ENCODE assay signal across 20 mouse cellular contexts in genomic region chr6:91218871-91219270, GRCm38 (mm10). TPM values are rescaled to one million over a fixed set of nuclear protein-coding genes. Genes with fewer than 3 reads are reported as not detected.
A peak's percentile ranks its signal among the peaks of the same experiment; 100 is the strongest.
DNase-seq lines count a peak whose midpoint lies in the region; ATAC-seq and TF ChIP-seq lines count a peak whose summit lies in the region.
"Had no signal": no experiment of that assay in that cellular context is flagged by ENCODE, and none has a peak within 500 bp of the region (broad histone marks: within the 10 kb centered on the region; RNA-seq: fewer than 3 reads in every experiment).

No protein-coding gene starts in this region.

- TF ChIP-seq EP300 in stomach, postnatal 0 days (optimal IDR thresholded peaks at IDR 0.05): no peak

- no peaks in the 10 kb centered on the region for H3K9me3 ChIP-seq in forebrain, embryonic 10.5 days
- H3K9me3 ChIP-seq in forebrain, embryonic 13.5 days (replicated peaks): no peaks in the 10 kb centered on the region
- H3K9me3 ChIP-seq in hindbrain, embryonic 15.5 days: no peaks in the 10 kb centered on the region
- no peaks in the 10 kb centered on the region for H3K9me3 ChIP-seq in hindbrain, embryonic 11.5 days (ENCODE audit: control insufficient read depth, low read length)
- H3K9me3 ChIP-seq in stomach, postnatal 0 days (ENCODE audit: control insufficient read depth, low read length): no peaks in the 10 kb centered on the region
- H3K9me3 ChIP-seq: heart, embryonic 10.5 days; limb, embryonic 13.5 days; liver, embryonic 12.5 days; neural tube, embryonic 15.5 days had no signal

- TF ChIP-seq CTCF in stomach, postnatal 0 days (IDR thresholded peaks at IDR 0.05; ENCODE audit: low read depth): no peak; the same call in 1 of the 2 replicates

- H3K27me3 ChIP-seq in forebrain, embryonic 10.5 days (ENCODE audit: poor library complexity, severe bottlenecking): peaks cover 14% of the 10 kb centered on the region
- no peaks in the 10 kb centered on the region for H3K27me3 ChIP-seq in forebrain, embryonic 13.5 days
- H3K27me3 ChIP-seq in hindbrain, embryonic 15.5 days: no peaks in the 10 kb centered on the region
- H3K27me3 ChIP-seq in hindbrain, embryonic 11.5 days (ENCODE audit: control insufficient read depth, insufficient read depth, low read length): no peaks in the 10 kb centered on the region
- no peaks in the 10 kb centered on the region for H3K27me3 ChIP-seq in stomach, postnatal 0 days (ENCODE audit: control insufficient read depth, insufficient read depth, low read length)
- H3K27me3 ChIP-seq: limb, embryonic 13.5 days; neural tube, embryonic 15.5 days had no signal

- peak overlapping the region; percentile 27; the same call in 1 of the 2 replicates for H3K27ac ChIP-seq in forebrain, embryonic 10.5 days
- H3K27ac ChIP-seq in forebrain, embryonic 13.5 days: no peak overlapping the region
- H3K27ac ChIP-seq in hindbrain, embryonic 15.5 days (replicated peaks): no peak overlapping the region
- H3K27ac ChIP-seq in hindbrain, embryonic 11.5 days (ENCODE audit: low read depth, low read length): no peak overlapping the region
- no peak overlapping the region for H3K27ac ChIP-seq in stomach, postnatal 0 days (replicated peaks)
- H3K27ac ChIP-seq: heart, embryonic 10.5 days; limb, embryonic 13.5 days; liver, embryonic 12.5 days; neural tube, embryonic 15.5 days had no signal

- peaks cover 41% of the 10 kb centered on the region for H3K4me1 ChIP-seq in forebrain, embryonic 10.5 days
- H3K4me1 ChIP-seq in forebrain, embryonic 13.5 days: peaks cover 8% of the 10 kb centered on the region
- H3K4me1 ChIP-seq in hindbrain, embryonic 15.5 days (replicated peaks): peaks cover 16% of the 10 kb centered on the region; the same call in 1 of the 2 replicates
- no peaks in the 10 kb centered on the region for H3K4me1 ChIP-seq in hindbrain, embryonic 11.5 days (replicated peaks; ENCODE audit: control insufficient read depth, insufficient read depth, low read length)
- no peaks in the 10 kb centered on the region for H3K4me1 ChIP-seq in stomach, postnatal 0 days (replicated peaks; ENCODE audit: control insufficient read depth, insufficient read depth)
- H3K4me1 ChIP-seq: liver, embryonic 12.5 days had no signal

- no peak for DNase-seq in forebrain, embryonic 10.5 days (ENCODE audit: extremely low spot score, low spot score)
- DNase-seq in hindbrain, embryonic 11.5 days (ENCODE audit: low spot score): no peak
- DNase-seq in right cerebral cortex, adult 18-20 months: peak; percentile 15
- no peak for DNase-seq in right cerebral cortex, postnatal 4 days
- no peak for DNase-seq in T-cell, adult 2 months (ENCODE audit: low spot score)
- no peak for DNase-seq in stomach, postnatal 0 days (ENCODE audit: low spot score)
- DNase-seq: adrenal gland, adult 8-10 months; cerebellum, adult 18-20 months; cerebellum, postnatal 14 days; forebrain, postnatal 0 days; layer of hippocampus, adult 9-11 months; lung, embryonic 14.5 days had no signal

- ATAC-seq in forebrain, embryonic 13.5 days: no peak
- peak; percentile 36; the same call in 1 of the 2 replicates for ATAC-seq in hindbrain, embryonic 15.5 days (ENCODE audit: low FRiP score, low read depth)
- ATAC-seq in hindbrain, embryonic 11.5 days (ENCODE audit: low FRiP score): no peak
- no peak for ATAC-seq in stomach, postnatal 0 days (ENCODE audit: low FRiP score, low TSS enrichment)
- ATAC-seq: CD4-positive, CD25-positive, alpha-beta regulatory T cell, adult 4 months; forebrain, postnatal 0 days; intestine, embryonic 16.5 days; liver, embryonic 12.5 days had no signal

- H3K9ac ChIP-seq in forebrain, embryonic 13.5 days: no peak overlapping the region
- no peak overlapping the region for H3K9ac ChIP-seq in hindbrain, embryonic 15.5 days
- no peak overlapping the region for H3K9ac ChIP-seq in hindbrain, embryonic 11.5 days (ENCODE audit: low read depth, low read length)
- H3K9ac ChIP-seq in stomach, postnatal 0 days (ENCODE audit: low read length): no peak overlapping the region
- H3K9ac ChIP-seq: forebrain, postnatal 0 days; limb, embryonic 13.5 days; liver, embryonic 12.5 days; lung, embryonic 14.5 days; neural tube, embryonic 15.5 days had no signal

- no peak overlapping the region for H3K4me2 ChIP-seq in forebrain, embryonic 13.5 days
- H3K4me2 ChIP-seq in hindbrain, embryonic 15.5 days: no peak overlapping the region
- no peak overlapping the region for H3K4me2 ChIP-seq in hindbrain, embryonic 11.5 days (replicated peaks; ENCODE audit: low read depth, low read length)
- no peak overlapping the region for H3K4me2 ChIP-seq in stomach, postnatal 0 days (replicated peaks; ENCODE audit: low read depth)
- H3K4me2 ChIP-seq: limb, embryonic 13.5 days; liver, embryonic 12.5 days; lung, embryonic 14.5 days; neural tube, embryonic 15.5 days had no signal

- WGBS in forebrain, embryonic 10.5 days: 72% methylated on average over 3 of the region's 3 CpGs
- WGBS in forebrain, embryonic 13.5 days: 83% methylated on average over 3 of the region's 3 CpGs
- WGBS in hindbrain, embryonic 15.5 days: 82% methylated on average over 3 of the region's 3 CpGs
- WGBS in hindbrain, embryonic 11.5 days: 80% methylated on average over 3 of the region's 3 CpGs
- WGBS in stomach, postnatal 0 days: 73% methylated on average over 3 of the region's 3 CpGs

- no peaks in the 10 kb centered on the region for H3K36me3 ChIP-seq in forebrain, embryonic 10.5 days (replicated peaks)
- no peaks in the 10 kb centered on the region for H3K36me3 ChIP-seq in forebrain, embryonic 13.5 days (ENCODE audit: poor library complexity, severe bottlenecking)
- H3K36me3 ChIP-seq in hindbrain, embryonic 15.5 days: no peaks in the 10 kb centered on the region
- H3K36me3 ChIP-seq in hindbrain, embryonic 11.5 days (ENCODE audit: control insufficient read depth, insufficient read depth, low read length): no peaks in the 10 kb centered on the region
- H3K36me3 ChIP-seq in stomach, postnatal 0 days (ENCODE audit: control insufficient read depth, insufficient read depth, low read length): no peaks in the 10 kb centered on the region
- H3K36me3 ChIP-seq: heart, embryonic 10.5 days; liver, embryonic 12.5 days; neural tube, embryonic 15.5 days had no signal

- no peak overlapping the region for H3K4me3 ChIP-seq in forebrain, embryonic 10.5 days
- H3K4me3 ChIP-seq in forebrain, embryonic 13.5 days: no peak overlapping the region
- no peak overlapping the region for H3K4me3 ChIP-seq in hindbrain, embryonic 15.5 days
- H3K4me3 ChIP-seq in hindbrain, embryonic 11.5 days (ENCODE audit: low read depth, low read length): no peak overlapping the region
- no peak overlapping the region for H3K4me3 ChIP-seq in stomach, postnatal 0 days (ENCODE audit: low read depth, low read length)
- H3K4me3 ChIP-seq: heart, embryonic 10.5 days; limb, embryonic 13.5 days; liver, embryonic 12.5 days; neural tube, embryonic 15.5 days had no signal

RNA-seq across cellular contexts. Expression of gene Fbln2, which starts 6.6 kb away (rescaled TPM):
- 30.5 and 35.4 TPM in 2 replicates for polyA plus RNA-seq in forebrain, embryonic 10.5 days (2016; fragmentation: Nextera tagmentation; extraction: Ambion mirVana)
- 8.5 and 12.2 TPM in 2 replicates for polyA plus RNA-seq in forebrain, embryonic 13.5 days (2015; fragmentation: Nextera tagmentation; extraction: Ambion mirVana)
- 28.7 and 29.0 TPM in 2 replicates for polyA plus RNA-seq in hindbrain, embryonic 15.5 days (2015; fragmentation: Nextera tagmentation; extraction: Ambion mirVana)
- polyA plus RNA-seq in hindbrain, embryonic 11.5 days (2014; fragmentation: Nextera tagmentation; extraction: Ambion mirVana): 30.7 and 36.5 TPM in 2 replicates
- 29.5 and 32.1 TPM in 2 replicates for polyA plus RNA-seq in stomach, postnatal 0 days (2015; fragmentation: Nextera tagmentation; extraction: Ambion mirVana)
